Mouse (Mus musculus) WW6 (cell line): ENCODE data around the gene Hivep3.

ENCODE experiments used
- DNase-seq: peaks from one replicate; pipeline ENCODE4 v3.0.0-alpha.2; 2013; ENCODE audit warnings: low read depth, low spot score

Hivep3 gene

GRCm38 (mm10) chr4:119903806-119904205, 170.2 kb downstream of the Hivep3 start:
- peak; percentile 13 for DNase-seq

GRCm38 (mm10) chr4:119904296-119904695, 170.7 kb downstream of the Hivep3 start:
- DNase-seq = no peak

DNA sequence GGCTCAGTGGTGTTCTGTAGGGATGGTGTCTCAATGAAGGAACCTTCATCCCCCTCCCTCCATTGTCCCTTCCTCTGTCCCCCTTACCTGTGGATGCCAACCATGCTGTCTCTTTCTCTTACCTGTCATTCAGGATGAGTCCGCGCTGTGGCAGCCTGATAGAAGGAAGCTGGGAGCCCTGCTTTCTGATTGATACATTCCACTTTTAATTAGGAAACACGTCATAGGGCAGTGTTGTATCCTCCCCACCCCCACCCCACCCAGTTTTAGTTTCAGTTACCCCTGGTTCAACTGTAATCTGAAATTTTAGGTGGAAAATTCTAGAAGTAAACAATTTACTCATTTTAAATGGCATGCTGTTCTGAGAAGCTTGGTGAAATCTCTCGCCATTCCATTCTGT, 173.5 kb downstream of the Hivep3 start:
- no peak for DNase-seq

GRCm38 (mm10) chr4:119911071-119911904, 177.7 kb downstream of the Hivep3 start:
- DNase-seq = no peak

GRCm38 (mm10) chr4:119912216-119912615, 178.6 kb downstream of the Hivep3 start:
- DNase-seq = no peak

DNA sequence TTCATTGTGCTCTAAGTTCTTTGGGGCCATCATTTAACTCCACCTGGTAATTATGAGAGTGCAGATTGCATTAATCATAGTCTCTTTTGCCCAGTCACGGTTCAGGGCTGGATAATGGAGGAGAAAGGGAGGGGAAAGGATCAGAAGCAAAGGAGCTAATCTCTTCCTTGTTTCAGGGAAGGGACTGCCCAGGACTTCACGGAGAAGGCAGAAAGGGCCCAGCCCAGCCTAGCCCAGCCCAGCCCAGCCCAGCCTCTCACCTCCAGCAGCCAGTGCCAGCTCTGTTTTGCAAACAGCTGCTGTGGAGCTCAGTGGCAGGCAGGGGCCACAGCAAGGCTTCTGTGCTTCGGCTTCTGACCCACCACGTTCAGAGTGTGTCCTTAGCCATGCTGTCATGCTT, 180.6 kb downstream of the Hivep3 start:
- no peak for DNase-seq

GRCm38 (mm10) chr4:119915069-119915468, 181.5 kb downstream of the Hivep3 start:
- no peak for DNase-seq

- no peak for DNase-seq
Measured at GRCm38 (mm10) chr4:119917502-119917901, 183.9 kb downstream of the Hivep3 start.

DNA sequence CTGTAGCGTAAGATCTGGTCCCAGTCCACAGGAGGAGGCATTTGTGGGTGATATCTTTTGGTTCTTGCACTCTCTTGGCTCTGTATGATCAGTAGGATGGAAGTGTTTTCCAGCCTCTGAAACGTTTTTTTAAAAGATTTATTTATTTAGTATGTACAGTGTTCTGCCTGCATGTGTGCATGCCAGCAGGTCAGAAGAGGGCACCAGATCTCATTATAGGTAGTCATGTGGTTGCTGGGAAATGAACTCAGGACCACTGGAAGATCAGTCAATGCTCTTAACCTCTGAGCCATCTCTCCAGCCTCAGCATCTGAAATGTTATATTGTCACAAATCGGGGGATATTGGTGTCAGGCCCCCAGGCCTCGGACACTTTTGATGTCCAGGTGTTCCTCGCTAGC, 185.8 kb downstream of the Hivep3 start:
- DNase-seq = no peak

DNA sequence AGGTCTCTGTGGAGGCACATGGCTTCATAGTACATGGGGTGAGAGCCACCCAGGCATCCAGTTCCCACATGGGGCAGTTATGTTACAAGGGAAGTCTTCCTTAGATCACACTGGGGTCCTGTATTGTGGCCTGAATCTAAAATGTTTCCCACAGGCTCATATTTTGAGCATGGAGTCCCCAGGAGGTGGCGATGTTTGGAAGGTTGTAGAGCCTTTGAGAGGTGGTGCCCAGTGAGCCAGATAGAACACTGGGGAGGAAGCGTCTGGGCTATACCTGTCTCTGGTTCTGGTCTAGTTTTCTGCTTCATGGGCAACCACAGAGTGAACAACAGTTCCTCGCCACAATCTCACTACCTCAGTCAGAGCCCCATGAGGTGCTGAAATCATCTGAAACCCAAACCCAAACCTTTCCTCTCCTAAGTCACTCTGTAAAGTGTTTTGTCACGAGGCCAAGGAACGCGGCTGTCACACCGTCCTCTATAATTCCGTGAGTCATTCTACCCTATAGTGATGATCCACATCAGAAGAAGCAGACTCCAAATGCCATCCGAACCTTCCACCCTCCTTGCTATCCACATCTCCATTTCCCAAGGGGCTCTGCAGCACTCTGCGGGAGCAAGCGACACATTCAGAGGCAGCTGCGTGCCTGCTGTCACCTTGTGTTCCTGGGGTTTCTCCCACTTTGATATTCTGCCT, 187.6 kb downstream of the Hivep3 start:
- DNase-seq = no peak

- DNase-seq = no peak
Measured at GRCm38 (mm10) chr4:119921723-119922266, 188.2 kb downstream of the Hivep3 start.

GRCm38 (mm10) chr4:119922945-119923344, 189.4 kb downstream of the Hivep3 start:
- no peak for DNase-seq

DNA sequence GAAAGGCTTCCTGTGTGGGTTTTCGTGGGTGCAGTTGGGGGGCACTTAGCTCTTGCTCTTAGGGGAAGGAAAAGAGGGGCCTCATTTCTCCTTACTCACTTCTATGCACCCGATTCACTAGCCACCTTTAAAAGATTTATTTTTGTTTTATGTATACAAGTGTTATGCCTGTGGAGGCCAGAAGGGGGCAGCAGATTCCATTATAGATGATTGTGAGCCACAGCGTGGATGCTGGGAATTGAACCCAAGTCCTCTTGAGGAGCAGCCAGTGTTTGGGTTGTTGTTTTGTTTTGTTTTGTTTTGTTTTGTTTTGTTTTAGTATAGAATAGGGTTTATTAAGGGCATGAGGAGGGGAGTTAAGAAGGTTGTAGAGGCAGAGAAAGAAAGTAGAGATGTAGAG, 189.8 kb downstream of the Hivep3 start:
- DNase-seq = no peak

GRCm38 (mm10) chr4:119925052-119925451, 191.5 kb downstream of the Hivep3 start:
- DNase-seq = no peak

- no peak for DNase-seq
Measured at GRCm38 (mm10) chr4:119931923-119932322, 198.3 kb downstream of the Hivep3 start.

DNA sequence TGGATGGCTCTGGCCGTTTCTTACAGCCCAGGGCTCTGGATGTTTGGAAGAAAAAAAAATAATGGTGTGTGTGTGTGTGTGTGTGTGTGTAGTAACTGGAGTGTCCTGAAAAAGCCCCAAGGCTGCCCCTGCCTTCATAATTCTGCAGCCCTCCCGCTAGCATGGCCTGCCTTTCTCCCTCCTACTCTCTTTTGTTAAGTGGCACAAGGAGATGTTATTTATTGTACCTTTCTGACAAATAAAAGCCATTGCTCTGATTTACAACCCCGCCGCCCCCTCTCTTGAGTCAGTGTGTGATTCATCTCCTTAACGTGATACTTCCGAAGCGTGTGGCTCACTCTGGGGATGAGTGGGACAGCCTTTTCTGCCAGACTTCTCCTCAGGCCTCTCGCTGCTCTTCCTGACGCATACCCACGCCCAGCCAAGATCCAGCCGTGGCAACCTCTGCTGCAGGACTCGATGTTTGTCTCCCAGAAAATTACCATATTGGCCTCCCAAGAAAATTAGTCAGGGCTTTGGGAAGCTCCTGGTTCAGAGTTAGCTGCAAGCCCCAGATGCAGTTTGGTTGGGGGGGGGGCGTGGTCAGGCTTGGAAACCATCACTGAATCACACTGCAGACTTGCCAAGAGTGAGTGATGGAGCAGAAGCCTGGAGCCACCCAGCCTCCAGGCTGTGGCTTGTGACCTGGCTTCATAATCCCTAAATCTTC, 199.1 kb downstream of the Hivep3 start:
- DNase-seq = no peak

- DNase-seq = no peak
Measured at GRCm38 (mm10) chr4:119934901-119935300, 201.3 kb downstream of the Hivep3 start.

GRCm38 (mm10) chr4:119937876-119938275, 204.3 kb downstream of the Hivep3 start:
- no peak for DNase-seq

DNA sequence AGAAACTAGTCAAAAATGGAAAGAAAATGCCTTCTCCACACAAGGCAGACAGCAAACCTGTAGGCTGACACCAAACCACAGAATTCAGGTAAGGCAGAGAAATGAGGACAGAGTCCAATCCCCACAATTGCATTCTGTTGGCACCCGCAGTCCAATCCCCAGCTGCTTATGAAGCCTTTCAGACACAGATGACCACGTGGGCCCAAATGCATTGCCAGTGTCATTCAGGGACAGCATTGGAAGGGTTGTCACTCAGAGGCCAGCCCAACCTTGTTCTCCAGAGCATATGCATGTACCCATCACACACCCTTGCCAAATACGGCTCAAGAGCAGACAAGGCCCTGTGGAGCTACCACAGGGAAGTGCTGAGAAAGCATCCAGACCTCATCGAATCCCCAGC, 204.9 kb downstream of the Hivep3 start:
- no peak for DNase-seq

GRCm38 (mm10) chr4:119939786-119940185, 206.2 kb downstream of the Hivep3 start:
- no peak for DNase-seq

DNA sequence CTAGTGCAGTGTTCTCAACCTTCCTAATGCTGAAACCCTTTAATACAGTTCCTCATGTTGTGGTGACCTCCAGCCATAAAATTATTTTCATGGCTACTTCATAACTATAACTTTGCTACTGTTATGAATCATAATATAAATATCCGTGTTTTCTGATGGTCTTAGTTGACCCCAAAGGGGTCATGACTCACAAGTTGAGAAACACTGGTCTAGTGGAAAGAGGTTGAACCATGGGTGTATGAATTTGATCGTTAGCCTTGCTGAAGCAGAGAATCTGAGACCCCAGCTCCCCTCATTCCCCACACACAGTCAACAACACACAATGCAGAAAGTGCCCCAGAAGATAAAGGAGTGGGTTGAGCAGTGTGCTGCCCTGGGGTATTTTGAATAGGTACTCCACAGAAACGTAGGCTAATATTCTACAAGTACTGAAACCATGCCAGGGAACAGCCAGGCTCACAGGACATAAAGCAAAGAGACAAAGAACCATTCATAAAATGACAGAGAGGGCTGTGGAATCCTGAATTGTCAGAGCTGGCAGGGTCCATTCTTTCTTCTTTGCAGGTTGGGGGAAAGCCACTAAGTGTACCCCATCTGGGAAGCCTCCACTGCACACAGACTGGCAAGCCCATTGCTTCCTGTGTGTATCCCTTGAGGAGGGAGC, 212.8 kb downstream of the Hivep3 start:
- DNase-seq = no peak
